Mouse (Mus musculus) limb, embryonic 13.5 days (tissue): Measurements from ENCODE around the gene Tec. TPM values are rescaled to one million over a fixed set of nuclear protein-coding genes. Genes with fewer than 3 reads are reported as not detected.

Source experiments
- ATAC-seq: fragments of 200-750 bp; cut with Nextera tagmentation; 2 replicates; pipeline ENCODE4 v1.8.0; 2017; ENCODE audit warnings: low read depth, moderate number of reproducible peaks, moderate TSS enrichment; ENCODE audit not compliant: low FRiP score
- H3K27ac ChIP-seq: fragments of 300-500 bp; sonication (generic); 2 replicates; pipeline ENCODE4 v1.5.1; 2015; ENCODE audit warnings: inconsistent platforms, mild to moderate bottlenecking, moderate library complexity
- H3K27me3 ChIP-seq: fragments of 300-500 bp; sonication (generic); 2 replicates; pipeline ENCODE4 v1.6.1; 2015; ENCODE audit warnings: mild to moderate bottlenecking, inconsistent platforms
- H3K36me3 ChIP-seq: fragments of 300-500 bp; sonication (generic); 2 replicates; pipeline ENCODE4 v1.6.1; 2015; ENCODE audit warnings: inconsistent platforms, mild to moderate bottlenecking, moderate library complexity
- H3K4me1 ChIP-seq: fragments of 300-500 bp; sonication (generic); 2 replicates; pipeline ENCODE4 v1.6.1; 2015; ENCODE audit warnings: inconsistent platforms
- H3K4me2 ChIP-seq: fragments of 300-500 bp; sonication (generic); replicated peaks from 2 replicates; pipeline ENCODE4 v1.6.1; 2015; ENCODE audit warnings: inconsistent platforms, mild to moderate bottlenecking, moderate library complexity
- H3K4me3 ChIP-seq: fragments of 300-500 bp; sonication (generic); 2 replicates; pipeline ENCODE4 v1.5.1; 2015; ENCODE audit warnings: moderate library complexity, mild to moderate bottlenecking, inconsistent platforms
- H3K9ac ChIP-seq: fragments of 300-500 bp; sonication (generic); 2 replicates; pipeline ENCODE4 v1.6.1; 2015; ENCODE audit warnings: mild to moderate bottlenecking, inconsistent platforms
- H3K9me3 ChIP-seq: fragments of 300-500 bp; sonication (generic); 2 replicates; pipeline ENCODE4 v1.6.1; 2016; ENCODE audit warnings: inconsistent platforms
- WGBS: fragments of 180-500 bp; shearing (Covaris S2); methylation state at CpG from one replicate; pipeline ENCODE4 v1.1.7; 2015; 5-methylcytosine and 5-hydroxymethylcytosine counted together
- polyA plus RNA-seq: library from polyadenylated mRNA; unstranded; fragments of >200 nt; fragmentation: Nextera tagmentation; extraction: Ambion mirVana; gene quantifications from 2 replicates; pipeline ENCODE4 v1.2.1, GENCODE M21; 2015

Tec gene
- polyA plus RNA-seq, 1 experiment from 2014 or later = 5.5 TPM

- WGBS = 81% methylated on average over 5 of the region's 5 CpGs
- no peak overlapping the region for H3K4me2 ChIP-seq
- no peaks in the 10 kb centered on the region for H3K9me3 ChIP-seq
- no peaks in the 10 kb centered on the region for H3K36me3 ChIP-seq
- no peak overlapping the region for H3K9ac ChIP-seq
- H3K27ac ChIP-seq = no peak overlapping the region
- H3K4me3 ChIP-seq = no peak overlapping the region
- peaks cover 20% of the 10 kb centered on the region for H3K4me1 ChIP-seq
- ATAC-seq = no peak
- no peaks in the 10 kb centered on the region for H3K27me3 ChIP-seq
Observed at GRCm38 (mm10) chr5:72814072-72814471, 54.2 kb downstream of the Tec start.

GRCm38 (mm10) chr5:72812908-72813307 is 55.4 kb downstream of the Tec start:
- H3K36me3 ChIP-seq = no peaks in the 10 kb centered on the region
- no peaks in the 10 kb centered on the region for H3K27me3 ChIP-seq
- H3K9me3 ChIP-seq = no peaks in the 10 kb centered on the region
- 55% methylated on average over 5 of the region's 5 CpGs for WGBS
- no peak overlapping the region for H3K4me3 ChIP-seq
- H3K4me2 ChIP-seq = no peak overlapping the region
- ATAC-seq = no peak
- no peak overlapping the region for H3K27ac ChIP-seq
- H3K4me1 ChIP-seq = peaks cover 30% of the 10 kb centered on the region
- no peak overlapping the region for H3K9ac ChIP-seq

GRCm38 (mm10) chr5:72812328-72812727 is 56.0 kb downstream of the Tec start:
- Histone ChIP-seq H3K36me3 (no peaks in the 10 kb centered on the region), H3K27ac (no peak overlapping the region), H3K4me1 (peaks cover 25% of the 10 kb centered on the region), H3K4me3 (no peak overlapping the region), H3K9ac (no peak overlapping the region), H3K9me3 (no peaks in the 10 kb centered on the region), H3K27me3 (no peaks in the 10 kb centered on the region), H3K4me2 (no peak overlapping the region)
- no peak for ATAC-seq
- 89% methylated on average over 3 of the region's 3 CpGs for WGBS

- Histone ChIP-seq H3K4me1 (peaks cover 18% of the 10 kb centered on the region), H3K27ac (no peak overlapping the region), H3K4me3 (no peak overlapping the region), H3K4me2 (no peak overlapping the region), H3K27me3 (no peaks in the 10 kb centered on the region), H3K9me3 (no peaks in the 10 kb centered on the region), H3K36me3 (no peaks in the 10 kb centered on the region), H3K9ac (no peak overlapping the region)
- ATAC-seq = no peak
- WGBS = 49% methylated on average over 3 of the region's 3 CpGs
Observed at GRCm38 (mm10) chr5:72811397-72811796, 56.9 kb downstream of the Tec start.

GRCm38 (mm10) chr5:72810990-72811389 is 57.3 kb downstream of the Tec start:
- Histone ChIP-seq H3K9me3 (no peaks in the 10 kb centered on the region), H3K4me2 (no peak overlapping the region), H3K27ac (no peak overlapping the region), H3K4me3 (no peak overlapping the region), H3K36me3 (no peaks in the 10 kb centered on the region), H3K9ac (no peak overlapping the region), H3K4me1 (peaks cover 15% of the 10 kb centered on the region), H3K27me3 (no peaks in the 10 kb centered on the region)
- 57% methylated on average over 8 of the region's 8 CpGs for WGBS
- no peak for ATAC-seq

GRCm38 (mm10) chr5:72809480-72809879 is 58.8 kb downstream of the Tec start:
- Histone ChIP-seq H3K9me3 (no peaks in the 10 kb centered on the region), H3K9ac (no peak overlapping the region), H3K4me1 (peaks cover 15% of the 10 kb centered on the region), H3K27ac (no peak overlapping the region), H3K4me2 (no peak overlapping the region), H3K4me3 (no peak overlapping the region), H3K27me3 (no peaks in the 10 kb centered on the region), H3K36me3 (no peaks in the 10 kb centered on the region)
- 76% methylated on average over 2 of the region's 2 CpGs for WGBS
- ATAC-seq = no peak

- H3K36me3 ChIP-seq = no peaks in the 10 kb centered on the region
- H3K4me1 ChIP-seq = peaks cover 15% of the 10 kb centered on the region
- ATAC-seq = no peak; the same call in 1 of the 2 replicates
- no peak overlapping the region for H3K4me3 ChIP-seq
- H3K27ac ChIP-seq = peak overlapping the region; percentile 72
- peak overlapping the region; percentile 38 for H3K4me2 ChIP-seq
- no peaks in the 10 kb centered on the region for H3K27me3 ChIP-seq
- WGBS = 35% methylated on average over 14 of the region's 14 CpGs
- no peak overlapping the region for H3K9ac ChIP-seq
- no peaks in the 10 kb centered on the region for H3K9me3 ChIP-seq
Observed at GRCm38 (mm10) chr5:72808456-72809111, 59.7 kb downstream of the Tec start.

- Histone ChIP-seq H3K9me3 (no peaks in the 10 kb centered on the region), H3K4me3 (no peak overlapping the region), H3K36me3 (no peaks in the 10 kb centered on the region), H3K27ac (no peak overlapping the region), H3K27me3 (no peaks in the 10 kb centered on the region), H3K4me1 (no peaks in the 10 kb centered on the region), H3K9ac (no peak overlapping the region), H3K4me2 (no peak overlapping the region)
- WGBS = 67% methylated on average over 5 of the region's 5 CpGs
- ATAC-seq = no peak
Observed at GRCm38 (mm10) chr5:72802851-72803250, 65.4 kb downstream of the Tec start.

GRCm38 (mm10) chr5:72798563-72798962 is 69.7 kb downstream of the Tec start:
- no peak for ATAC-seq
- WGBS = 79% methylated on average over 4 of the region's 4 CpGs

GRCm38 (mm10) chr5:72796186-72796613 is 72.1 kb downstream of the Tec start:
- Histone ChIP-seq H3K9ac (no peak overlapping the region), H3K4me3 (no peak overlapping the region), H3K36me3 (no peaks in the 10 kb centered on the region), H3K27ac (no peak overlapping the region), H3K9me3 (no peaks in the 10 kb centered on the region), H3K27me3 (0 out of 2 replicates have a peak, but pooled peaks cover 2% of the 10 kb centered on the region), H3K4me1 (peaks cover 18% of the 10 kb centered on the region), H3K4me2 (peak overlapping the region; percentile 41)
- ATAC-seq = 0 out of 2 replicates have a peak, but pooled peaks have one; percentile 33
- 58% methylated on average over 14 of the region's 14 CpGs for WGBS

More at GRCm38 (mm10) chr5:72798563-72798962, 69.7 kb downstream of the Tec start:
- Histone ChIP-seq H3K4me1 (peaks cover 9% of the 10 kb centered on the region), H3K4me2 (no peak overlapping the region), H3K4me3 (no peak overlapping the region), H3K36me3 (no peaks in the 10 kb centered on the region), H3K27me3 (no peaks in the 10 kb centered on the region), H3K9ac (no peak overlapping the region), H3K9me3 (no peaks in the 10 kb centered on the region), H3K27ac (no peak overlapping the region)

- Histone ChIP-seq H3K9ac (no peak overlapping the region), H3K4me3 (no peak overlapping the region), H3K9me3 (no peaks in the 10 kb centered on the region), H3K36me3 (no peaks in the 10 kb centered on the region), H3K4me2 (no peak overlapping the region), H3K27me3 (0 out of 2 replicates have a peak, but pooled peaks cover 2% of the 10 kb centered on the region), H3K4me1 (peaks cover 19% of the 10 kb centered on the region), H3K27ac (no peak overlapping the region)
- WGBS = 76% methylated on average over 3 of the region's 3 CpGs
- ATAC-seq = no peak
Observed at GRCm38 (mm10) chr5:72793309-72793850, 74.9 kb downstream of the Tec start.

GRCm38 (mm10) chr5:72791789-72792188 is 76.5 kb downstream of the Tec start:
- peaks cover 19% of the 10 kb centered on the region for H3K4me1 ChIP-seq
- ATAC-seq = peak; percentile 57; the same call in 1 of the 2 replicates
- H3K27ac ChIP-seq = no peak overlapping the region
- no peak overlapping the region for H3K9ac ChIP-seq
- H3K4me3 ChIP-seq = no peak overlapping the region
- no peaks in the 10 kb centered on the region for H3K9me3 ChIP-seq
- no peak overlapping the region for H3K4me2 ChIP-seq
- no peaks in the 10 kb centered on the region for H3K36me3 ChIP-seq
- 5% methylated on average over 6 of the region's 6 CpGs for WGBS
- 0 out of 2 replicates have a peak, but pooled peaks cover 2% of the 10 kb centered on the region for H3K27me3 ChIP-seq
